ENCODE assay signal across 8 mouse cellular contexts in genomic region chr2:92459141-92459920, GRCm38 (mm10). TPM values are rescaled to one million over a fixed set of nuclear protein-coding genes. Genes with fewer than 3 reads are reported as not detected.
DNase-seq lines count a peak whose midpoint lies in the region; ATAC-seq and TF ChIP-seq lines count a peak whose summit lies in the region.

No protein-coding gene starts in this region.

- peaks cover 30% of the 10 kb centered on the region for H3K4me1 ChIP-seq in bone marrow macrophage, adult 2 months (ENCODE audit: control insufficient read depth, insufficient read depth, low read length)
- peaks cover 38% of the 10 kb centered on the region for H3K4me1 ChIP-seq in embryonic facial prominence, embryonic 15.5 days
- H3K4me1 ChIP-seq in kidney, embryonic 14.5 days (ENCODE audit: control insufficient read depth, insufficient read depth, low read length), result peaks cover 28% of the 10 kb centered on the region
- peaks cover 28% of the 10 kb centered on the region for H3K4me1 ChIP-seq in liver, adult 2 months (ENCODE audit: control insufficient read depth, insufficient read depth, low read length)

- ATAC-seq in embryonic facial prominence, embryonic 15.5 days (ENCODE audit: insufficient number of reproducible peaks, low FRiP score, low TSS enrichment, low read depth), result peak; percentile 74
- ATAC-seq in kidney, embryonic 14.5 days (ENCODE audit: low FRiP score, low TSS enrichment), result peak; percentile 84
- peak; percentile 68 for ATAC-seq in monocyte, adult 5-6 weeks (replicated peaks; ENCODE audit: insufficient number of reproducible peaks, low FRiP score, low TSS enrichment, poor library complexity, severe bottlenecking)

- peak overlapping the region; percentile 83 for H3K27ac ChIP-seq in bone marrow macrophage, adult 2 months (ENCODE audit: insufficient read depth, low read depth, low read length)
- H3K27ac ChIP-seq in embryonic facial prominence, embryonic 15.5 days (replicated peaks), result peak overlapping the region; percentile 63; the same call in 1 of the 2 replicates
- H3K27ac ChIP-seq in kidney, embryonic 14.5 days (ENCODE audit: low read depth, low read length), result peak overlapping the region; percentile 73
- peak overlapping the region; percentile 74 for H3K27ac ChIP-seq in liver, adult 2 months (replicated peaks; ENCODE audit: insufficient read depth, low read depth, low read length)

- 0 out of 2 replicates have a peak, but pooled peaks have one; percentile 38 for TF ChIP-seq POLR2A in bone marrow macrophage, adult 2 months (IDR thresholded peaks at IDR 0.05; ENCODE audit: borderline replicate concordance, low read depth, low read length)
- TF ChIP-seq POLR2A in liver, adult 2 months (IDR thresholded peaks at IDR 0.05; ENCODE audit: extremely low read depth, insufficient read depth, low read length), result peak; percentile 63; the same call in 1 of the 2 replicates

- peak overlapping the region; percentile 87 for H3ac ChIP-seq in C2C12 (ENCODE audit: control insufficient read depth, insufficient read length, low read depth)

- peak overlapping the region; percentile 64 for H3K4me3 ChIP-seq in C2C12 (ENCODE audit: insufficient read depth, poor library complexity, severe bottlenecking)
- peak overlapping the region; percentile 91 for H3K4me3 ChIP-seq in bone marrow macrophage, adult 2 months (ENCODE audit: insufficient read depth, low read length)
- H3K4me3 ChIP-seq in embryonic facial prominence, embryonic 15.5 days (replicated peaks), result peak overlapping the region; percentile 77
- peak overlapping the region; percentile 84 for H3K4me3 ChIP-seq in kidney, embryonic 14.5 days (ENCODE audit: low read length)
- peak overlapping the region; percentile 82 for H3K4me3 ChIP-seq in liver, adult 2 months (ENCODE audit: insufficient read depth, low read depth, low read length)

- peak overlapping the region; percentile 58 for H3K9ac ChIP-seq in embryonic facial prominence, embryonic 15.5 days
- H3K9ac ChIP-seq in kidney, embryonic 14.5 days (ENCODE audit: low read depth, low read length), result peak overlapping the region; percentile 71
- H3K9ac ChIP-seq in liver, adult 2 months (ENCODE audit: low read depth, low read length), result peak overlapping the region; percentile 87

- H3K36me3 ChIP-seq in C2C12 (ENCODE audit: control insufficient read depth, insufficient read depth), result peaks cover 7% of the 10 kb centered on the region
- H3K36me3 ChIP-seq in embryonic facial prominence, embryonic 15.5 days, result peaks cover 7% of the 10 kb centered on the region
- H3K36me3 ChIP-seq in kidney, embryonic 14.5 days (ENCODE audit: control insufficient read depth, insufficient read depth, low read length), result peaks cover 4% of the 10 kb centered on the region
- H3K36me3 ChIP-seq in liver, adult 2 months (ENCODE audit: control insufficient read depth, insufficient read depth, low read length), result no peaks in the 10 kb centered on the region

- no peaks in the 10 kb centered on the region for H3K27me3 ChIP-seq in C2C12 (ENCODE audit: control insufficient read depth, insufficient read depth, insufficient read length)
- H3K27me3 ChIP-seq in embryonic facial prominence, embryonic 15.5 days, result peaks cover 22% of the 10 kb centered on the region
- H3K27me3 ChIP-seq in kidney, embryonic 14.5 days (ENCODE audit: control insufficient read depth, insufficient read depth, low read length), result peaks cover 6% of the 10 kb centered on the region; the same call in 1 of the 2 replicates
- no peaks in the 10 kb centered on the region for H3K27me3 ChIP-seq in liver, adult 2 months (ENCODE audit: control insufficient read depth, insufficient read depth, low read length)

- WGBS in embryonic facial prominence, embryonic 15.5 days, result under 1% methylated on average over 55 of the region's 55 CpGs
- WGBS in kidney, embryonic 14.5 days, result under 1% methylated on average over 53 of the region's 55 CpGs
- under 1% methylated on average over 55 of the region's 55 CpGs for WGBS in liver, adult 2 months

- peaks cover 5% of the 10 kb centered on the region for H3K79me3 ChIP-seq in C2C12 (ENCODE audit: low read depth)

- H3K4me2 ChIP-seq in embryonic facial prominence, embryonic 15.5 days (replicated peaks), result peak overlapping the region; percentile 87
- peak overlapping the region; percentile 94 for H3K4me2 ChIP-seq in kidney, embryonic 14.5 days (replicated peaks; ENCODE audit: low read depth, low read length)

- DNase-seq in heart, adult 9 months (ENCODE audit: low spot score in 2 of 2), result peak; percentile 82
- DNase-seq in liver, adult 2 months (ENCODE audit: extremely low read depth, low read depth, low spot score), result peak; percentile 72
- peak; percentile 87 to 88 for DNase-seq in spleen, postnatal 36 days (ENCODE audit: low spot score in 2 of 2)

- H3K9me3 ChIP-seq in embryonic facial prominence, embryonic 15.5 days (replicated peaks), result no peaks in the 10 kb centered on the region
- H3K9me3 ChIP-seq in kidney, embryonic 14.5 days (ENCODE audit: control insufficient read depth, low read length), result no peaks in the 10 kb centered on the region

- H3K79me2 ChIP-seq in C2C12 (ENCODE audit: control insufficient read depth, insufficient read depth), result peaks cover 35% of the 10 kb centered on the region
- peaks cover 18% of the 10 kb centered on the region for H3K79me2 ChIP-seq in liver, adult 2 months (ENCODE audit: control insufficient read depth, insufficient read depth, low read length)

- no peak for TF ChIP-seq CTCF in C2C12 (IDR thresholded peaks at IDR 0.05; ENCODE audit: control insufficient read depth, insufficient read depth, insufficient read length)
- TF ChIP-seq CTCF in bone marrow macrophage, adult 2 months (IDR thresholded peaks at IDR 0.05; ENCODE audit: low read depth, low read length), result no peak
- TF ChIP-seq CTCF in liver, adult 2 months (IDR thresholded peaks at IDR 0.05; ENCODE audit: low read depth, low read length), result no peak

TF ChIP-seq in C2C12, 6 proteins besides CTCF, POLR2A, EP300 and RAD21:
- TF ChIP-seq USF1 (IDR thresholded peaks at IDR 0.05; ENCODE audit: low read depth) (peak; percentile 1), MYOG (IDR thresholded peaks at IDR 0.05; ENCODE audit: control insufficient read depth, extremely low read depth, insufficient read length) (no peak), MYOD1 (IDR thresholded peaks at IDR 0.05; ENCODE audit: control insufficient read depth, insufficient read length, low read depth) (no peak), CEBPB (IDR thresholded peaks at IDR 0.05; ENCODE audit: low read depth) (no peak), FOSL1 (IDR thresholded peaks at IDR 0.05; ENCODE audit: insufficient read depth, low read length, poor library complexity, severe bottlenecking) (no peak), MAX (IDR thresholded peaks at IDR 0.05) (peak; percentile 65)

RNA-seq across cellular contexts. Expression of gene Slc35c1, which starts 1.0 kb away (rescaled TPM):
- polyA plus RNA-seq in C2C12 (2012; fragmentation: generic; extraction: Trizol), result 9.6 TPM
- polyA plus RNA-seq in bone marrow macrophage, adult 2 months (2012; ENCODE audit: insufficient read depth, insufficient read length, missing spikeins), result 22.8 and 27.4 TPM in 2 replicates
- 14.5 and 18.4 TPM in 2 replicates for polyA plus RNA-seq in embryonic facial prominence, embryonic 15.5 days (2015; fragmentation: Nextera tagmentation; extraction: Ambion mirVana)
- polyA plus RNA-seq in kidney, embryonic 14.5 days (2014; fragmentation: Nextera tagmentation; extraction: Ambion mirVana), result 6.9 and 13.6 TPM in 2 replicates
- 3.0 and 3.9 TPM in 2 replicates for total RNA-seq in liver, adult 2 months (2014; rRNA removed)
- 26.0 and 30.7 TPM in 2 replicates for polyA plus RNA-seq in liver, adult 2 months (2012; rRNA removed)
- 9.0 to 24.2 TPM (median 15.1 TPM) in 3 replicates for total RNA-seq in monocyte, adult 5-6 weeks (2017)

RNA-seq across cellular contexts. Expression of gene Cry2, which starts 25.5 kb away (rescaled TPM):
- 2.1 TPM for polyA plus RNA-seq in C2C12 (2012; fragmentation: generic; extraction: Trizol)
- polyA plus RNA-seq in bone marrow macrophage, adult 2 months (2012; ENCODE audit: insufficient read depth, insufficient read length, missing spikeins), result 5.4 and 5.8 TPM in 2 replicates
- polyA plus RNA-seq in embryonic facial prominence, embryonic 15.5 days (2015; fragmentation: Nextera tagmentation; extraction: Ambion mirVana), result 30.6 and 33.9 TPM in 2 replicates
- 13.8 and 21.3 TPM in 2 replicates for polyA plus RNA-seq in kidney, embryonic 14.5 days (2014; fragmentation: Nextera tagmentation; extraction: Ambion mirVana)
- 20.5 and 22.4 TPM in 2 replicates for total RNA-seq in liver, adult 2 months (2014; rRNA removed)
- polyA plus RNA-seq in liver, adult 2 months (2012; rRNA removed), result 17.1 and 21.9 TPM in 2 replicates
- 4.2 to 10.6 TPM (median 7.3 TPM) in 3 replicates for total RNA-seq in monocyte, adult 5-6 weeks (2017)

RNA-seq across cellular contexts. Expression of gene Mapk8ip1, which starts 58.3 kb away (rescaled TPM):
- 18.8 TPM for polyA plus RNA-seq in C2C12 (2012; fragmentation: generic; extraction: Trizol)
- polyA plus RNA-seq in bone marrow macrophage, adult 2 months (2012; ENCODE audit: insufficient read depth, insufficient read length, missing spikeins), result 0.25 TPM in 1 of 2 replicates, not detected in the other
- 34.0 and 34.6 TPM in 2 replicates for polyA plus RNA-seq in embryonic facial prominence, embryonic 15.5 days (2015; fragmentation: Nextera tagmentation; extraction: Ambion mirVana)
- polyA plus RNA-seq in kidney, embryonic 14.5 days (2014; fragmentation: Nextera tagmentation; extraction: Ambion mirVana), result 15.6 and 20.8 TPM in 2 replicates
- 0.65 and 1.0 TPM in 2 replicates for total RNA-seq in liver, adult 2 months (2014; rRNA removed)
- polyA plus RNA-seq in liver, adult 2 months (2012; rRNA removed), result 1.3 and 1.6 TPM in 2 replicates
- not detected in 3 replicates for total RNA-seq in monocyte, adult 5-6 weeks (2017)

Comparison
In these comparisons a context has a peak if more than half of its experiments do, and no peak if none do; other contexts are left out.
1. Peak in every context shown above with its lines: DNase-seq, ATAC-seq, H3K4me3 ChIP-seq and H3K27ac ChIP-seq.